Mouse (Mus musculus) embryonic stem cell, embryonic (primary cell): ENCODE data around the gene Exosc6.

Experiments
- CTCF ChIA-PET, 4 experiments: fragments of 300-600 bp in 2 of 4; fragments of 350-600 bp in 2 of 4; sonication (Branson Sonifier 250); formaldehyde crosslinking; loops; one replicate each; lab custom pipeline; 2022; ENCODE audit warnings: inconsistent platforms in 2 of 4; lab: Charles Lee
- POLR2A ChIA-PET, 4 experiments: fragments of 300-600 bp in 2 of 4; fragments of 350-600 bp in 2 of 4; sonication (Branson Sonifier 250); formaldehyde crosslinking; loops; one replicate each; lab custom pipeline; 2022; ENCODE audit warnings: antibody characterized with exemption in 4 of 4, inconsistent platforms in 1 of 4; lab: Charles Lee

The Exosc6 gene

GRCm38 (mm10) chr8:111056158-111056663 lies at the start of gene Exosc6:
Exosc6 (plus strand) TSS chr8:111056339.
- CTCF ChIA-PET, result interaction anchor here (0.6 to 1.8 kb wide), 28 partner anchors 9 to 427 kb away, joined by 3 to 13 read pairs (median 4); partner anchors contain the start of genes Aars (in 2 of the 4), Ddx19a (in 1 of the 4) and Il34 (in 1 of the 4)
- POLR2A ChIA-PET, result interaction anchor here (0.6 to 26.4 kb wide), 74 partner anchors 8 to 534 kb away, joined by 3 to 766 read pairs (median 5); partner anchors contain the start of genes Aars (in 4 of the 4), Ddx19b (in 3 of the 4), Sf3b3 (in 3 of the 4) and Clec18a (in 2 of the 4)

- ChIA-PET CTCF (interaction anchor here in 1 of 4 experiments (0.8 kb wide), 1 partner anchor 261 kb away, joined by 3 read pairs; no protein-coding TSS in a partner anchor), POLR2A (interaction anchor here in 2 of 4 experiments (0.6 to 4.7 kb wide), 6 partner anchors 22 to 1181 kb away, joined by 3 to 24 read pairs (median 3); partner anchors contain the start of genes Aars (in 1 of the 2) and Ddx19b (in 1 of the 2))
Measured at GRCm38 (mm10) chr8:111010230-111010991, 45.7 kb upstream of the Exosc6 start.

- ChIA-PET CTCF (interaction anchor here in 1 of 4 experiments (0.7 kb wide), 1 partner anchor 16 kb away, joined by 8 read pairs; no protein-coding TSS in a partner anchor), POLR2A (interaction anchor here (0.7 to 26.3 kb wide), 11 partner anchors 9 to 179 kb away, joined by 3 to 766 read pairs (median 7); partner anchors contain the start of genes Exosc6 (in 2 of the 4) and Ddx19a (in 1 of the 4))
Measured at GRCm38 (mm10) chr8:111026609-111027008, 29.5 kb upstream of the Exosc6 start.

GRCm38 (mm10) chr8:111027391-111027937 lies 28.7 kb upstream of the Exosc6 start:
- POLR2A ChIA-PET, result interaction anchor here (0.5 to 26.3 kb wide), 27 partner anchors 8 to 273 kb away, joined by 3 to 766 read pairs (median 4); partner anchors contain the start of genes Exosc6 (in 3 of the 4), Ddx19a (in 2 of the 4), Il34 (in 1 of the 4) and Rfwd3 (in 1 of the 4)
- CTCF ChIA-PET, result interaction anchor here in 3 of 4 experiments (0.6 to 1.1 kb wide), 5 partner anchors 15 to 141 kb away, joined by 3 to 8 read pairs (median 4); partner anchors contain the start of gene Exosc6 (in 1 of the 3)

GRCm38 (mm10) chr8:111029589-111029988 lies 26.6 kb upstream of the Exosc6 start:
- POLR2A ChIA-PET, result interaction anchor here in 2 of 4 experiments (0.7 to 26.3 kb wide), 7 partner anchors 9 to 182 kb away, joined by 3 to 766 read pairs (median 6); partner anchors contain the start of gene Exosc6 (in 2 of the 2)
- CTCF ChIA-PET, result no interaction called here

GRCm38 (mm10) chr8:111030045-111030444 lies 26.1 kb upstream of the Exosc6 start:
- POLR2A ChIA-PET, result interaction anchor here in 3 of 4 experiments (0.7 to 26.3 kb wide), 9 partner anchors 9 to 184 kb away, joined by 3 to 766 read pairs (median 7); partner anchors contain the start of genes Exosc6 (in 2 of the 3), Cog4 (in 1 of the 3) and Sf3b3 (in 1 of the 3)
- CTCF ChIA-PET, result no interaction called here

- CTCF ChIA-PET, result interaction anchor here in 2 of 4 experiments (0.6 to 1.1 kb wide), 6 partner anchors 17 to 402 kb away, joined by 3 to 6 read pairs (median 3); partner anchors contain the start of genes Ddx19a (in 1 of the 2) and Rfwd3 (in 1 of the 2)
- POLR2A ChIA-PET, result interaction anchor here (0.6 to 26.3 kb wide), 46 partner anchors 11 to 717 kb away, joined by 3 to 766 read pairs (median 4); partner anchors contain the start of genes Ddx19a (in 3 of the 4), Exosc6 (in 3 of the 4), Sf3b3 (in 3 of the 4) and Cog4 (in 2 of the 4)
Measured at GRCm38 (mm10) chr8:111031572-111031971, 24.6 kb upstream of the Exosc6 start, which contains the start of gene Ddx19b. Ddx19b (minus strand) TSS chr8:111031751.

- ChIA-PET POLR2A (interaction anchor here (0.5 to 26.3 kb wide), 119 partner anchors 8 to 988 kb away, joined by 3 to 766 read pairs (median 5); partner anchors contain the start of genes Exosc6 (in 4 of the 4), Cog4 (in 3 of the 4), Ddx19a (in 3 of the 4) and Sf3b3 (in 3 of the 4)), CTCF (interaction anchor here in 3 of 4 experiments (1.4 to 2.5 kb wide), 3 partner anchors 12 to 23 kb away, joined by 3 to 13 read pairs (median 8); partner anchors contain the start of gene Exosc6 (in 2 of the 3))
Measured at GRCm38 (mm10) chr8:111032916-111033315, 23.2 kb upstream of the Exosc6 start, which contains the start of gene Aars. Aars (plus strand) TSS chr8:111033144.

GRCm38 (mm10) chr8:111033482-111034215 lies 22.5 kb upstream of the Exosc6 start:
- POLR2A ChIA-PET, result interaction anchor here (0.5 to 26.3 kb wide), 150 partner anchors 8 to 987 kb away, joined by 3 to 766 read pairs (median 4); partner anchors contain the start of genes Ddx19a (in 4 of the 4), Exosc6 (in 4 of the 4), Cog4 (in 3 of the 4) and Rfwd3 (in 3 of the 4)
- CTCF ChIA-PET, result interaction anchor here (0.6 to 2.5 kb wide), 6 partner anchors 9 to 114 kb away, joined by 3 to 13 read pairs (median 4); partner anchors contain the start of genes Exosc6 (in 2 of the 4) and St3gal2 (in 1 of the 4)

GRCm38 (mm10) chr8:111034276-111034675 lies 21.9 kb upstream of the Exosc6 start:
- ChIA-PET CTCF (interaction anchor here in 3 of 4 experiments (0.8 to 2.5 kb wide), 4 partner anchors 9 to 22 kb away, joined by 3 to 13 read pairs (median 6); partner anchors contain the start of gene Exosc6 (in 2 of the 3)), POLR2A (interaction anchor here (0.6 to 26.3 kb wide), 106 partner anchors 9 to 614 kb away, joined by 3 to 766 read pairs (median 5); partner anchors contain the start of genes Ddx19a (in 4 of the 4), Exosc6 (in 4 of the 4), Cog4 (in 3 of the 4) and Rfwd3 (in 3 of the 4))

- POLR2A ChIA-PET, result interaction anchor here (0.6 to 26.3 kb wide), 16 partner anchors 9 to 261 kb away, joined by 3 to 766 read pairs (median 6); partner anchors contain the start of genes Exosc6 (in 3 of the 4), Cog4 (in 1 of the 4), Pdpr (in 1 of the 4) and Sf3b3 (in 1 of the 4)
- CTCF ChIA-PET, result interaction anchor here in 1 of 4 experiments (2.1 kb wide), 1 partner anchor 20 kb away, joined by 8 read pairs; the partner anchor contains the start of gene Exosc6
Measured at GRCm38 (mm10) chr8:111036591-111036990, 19.5 kb upstream of the Exosc6 start.

- ChIA-PET POLR2A (interaction anchor here (0.9 to 26.4 kb wide), 12 partner anchors 4 to 228 kb away, joined by 3 to 766 read pairs (median 7); partner anchors contain the start of genes Exosc6 (in 4 of the 4), Ddx19b (in 3 of the 4), Aars (in 2 of the 4) and Cog4 (in 1 of the 4)), CTCF (interaction anchor here in 3 of 4 experiments (0.6 to 2.5 kb wide), 5 partner anchors 9 to 15 kb away, joined by 3 to 8 read pairs (median 4); partner anchors contain the start of gene Exosc6 (in 2 of the 3))
Measured at GRCm38 (mm10) chr8:111042546-111042945, 13.6 kb upstream of the Exosc6 start.

GRCm38 (mm10) chr8:111044003-111044734 lies 12.0 kb upstream of the Exosc6 start:
- ChIA-PET CTCF (interaction anchor here (0.5 to 2.5 kb wide), 8 partner anchors 10 to 295 kb away, joined by 3 to 8 read pairs (median 4); partner anchors contain the start of genes Aars (in 1 of the 4) and Exosc6 (in 1 of the 4)), POLR2A (interaction anchor here in 3 of 4 experiments (0.5 to 26.4 kb wide), 18 partner anchors 5 to 237 kb away, joined by 3 to 766 read pairs (median 4); partner anchors contain the start of genes Exosc6 (in 3 of the 3), Aars (in 2 of the 3) and Ddx19b (in 2 of the 3))

- POLR2A ChIA-PET, result interaction anchor here (0.7 to 26.4 kb wide), 18 partner anchors 2 to 846 kb away, joined by 3 to 766 read pairs (median 4); partner anchors contain the start of genes Aars (in 2 of the 4), Ddx19b (in 2 of the 4), Exosc6 (in 2 of the 4) and Cog4 (in 1 of the 4)
- CTCF ChIA-PET, result interaction anchor here (0.6 to 1.3 kb wide), 10 partner anchors 13 to 885 kb away, joined by 3 to 7 read pairs (median 4); partner anchors contain the start of genes Ddx19b (in 2 of the 4) and Tmem231 (in 1 of the 4)
Measured at GRCm38 (mm10) chr8:111048694-111049093, 7.4 kb upstream of the Exosc6 start.
